Mouse (Mus musculus) WW6 (cell line): ENCODE measurements around the gene Tenm3.

ENCODE experiments used
- DNase-seq: peaks from one replicate; pipeline ENCODE4 v3.0.0-alpha.2; 2013; ENCODE audit warnings: low read depth, low spot score

Tenm3 gene

DNA sequence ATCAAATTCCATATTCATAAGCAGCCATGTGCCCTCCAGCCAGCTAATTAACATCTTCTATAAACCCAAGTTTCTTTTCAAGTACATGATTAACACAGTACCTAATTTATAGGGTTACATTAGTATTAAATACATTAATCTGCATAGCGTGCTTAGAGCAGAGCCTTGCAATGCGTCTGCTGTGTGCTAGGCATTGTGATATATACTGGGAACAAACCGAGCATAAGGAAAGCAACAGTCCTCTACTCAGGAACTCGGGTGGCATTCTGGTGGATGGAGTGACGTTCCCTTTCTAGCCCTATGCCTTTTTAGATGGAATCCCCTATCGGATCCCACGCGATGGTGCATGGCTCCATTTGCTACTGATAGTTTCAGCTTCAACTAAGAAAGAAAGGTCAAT is 321.7 kb downstream of the Tenm3 start:
- DNase-seq = no peak

DNA sequence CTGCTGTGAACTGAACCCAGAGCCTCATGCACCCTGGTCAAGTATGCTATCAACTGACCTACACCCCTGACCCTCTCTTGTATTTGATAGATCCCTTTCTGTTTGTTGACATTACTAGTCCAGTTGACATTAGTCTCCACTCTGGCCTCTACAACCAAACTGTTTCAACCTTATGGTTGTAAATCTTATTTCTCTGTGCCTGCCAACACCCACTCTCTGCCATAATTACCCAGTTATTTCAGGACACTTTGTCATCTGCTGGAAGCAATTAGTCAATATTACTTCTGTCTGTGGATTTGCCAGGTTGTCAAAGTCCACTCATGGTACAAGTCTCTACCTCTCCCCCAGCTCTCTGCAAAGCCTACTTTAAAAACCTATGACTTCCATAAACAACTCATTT is 326.3 kb downstream of the Tenm3 start:
- DNase-seq = no peak

DNA sequence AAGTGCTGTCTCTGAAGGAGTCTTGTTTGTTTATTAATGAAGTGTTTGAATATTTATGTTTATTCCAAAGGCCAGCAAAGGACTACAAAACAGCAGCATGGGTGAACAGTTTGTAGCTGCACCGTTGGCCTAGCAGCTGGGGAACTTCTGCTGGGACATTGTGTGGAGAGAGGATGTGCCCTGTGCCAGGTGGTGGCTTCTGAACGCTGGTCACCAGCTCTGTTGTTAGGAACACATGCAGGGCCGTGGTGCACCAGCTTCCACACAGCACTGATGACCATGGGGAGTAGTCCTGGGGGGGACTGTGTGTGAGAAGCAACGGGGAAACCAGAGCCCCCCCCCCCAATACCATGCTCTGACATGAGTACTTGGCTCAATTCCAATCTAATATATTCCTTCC is 329.5 kb downstream of the Tenm3 start:
- no peak for DNase-seq

DNA sequence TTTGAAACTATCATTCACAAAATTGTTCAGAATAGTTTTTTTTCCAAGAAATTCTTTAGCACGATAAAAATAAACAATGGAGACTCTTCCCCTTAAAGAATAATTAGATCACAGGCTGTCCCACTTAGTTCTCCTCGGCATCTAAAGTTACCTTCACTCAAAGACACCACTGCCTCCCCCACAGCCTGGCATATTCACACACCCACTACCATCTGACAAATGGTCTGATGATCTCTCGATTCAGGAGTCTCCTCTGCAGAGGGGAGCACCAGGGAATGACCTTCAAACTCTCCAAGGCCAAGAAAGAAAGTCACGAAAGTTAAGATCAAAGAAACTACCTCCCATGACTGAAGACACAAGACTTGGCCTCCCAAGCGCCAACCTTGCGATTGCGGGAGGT is 329.9 kb downstream of the Tenm3 start:
- no peak for DNase-seq

DNA sequence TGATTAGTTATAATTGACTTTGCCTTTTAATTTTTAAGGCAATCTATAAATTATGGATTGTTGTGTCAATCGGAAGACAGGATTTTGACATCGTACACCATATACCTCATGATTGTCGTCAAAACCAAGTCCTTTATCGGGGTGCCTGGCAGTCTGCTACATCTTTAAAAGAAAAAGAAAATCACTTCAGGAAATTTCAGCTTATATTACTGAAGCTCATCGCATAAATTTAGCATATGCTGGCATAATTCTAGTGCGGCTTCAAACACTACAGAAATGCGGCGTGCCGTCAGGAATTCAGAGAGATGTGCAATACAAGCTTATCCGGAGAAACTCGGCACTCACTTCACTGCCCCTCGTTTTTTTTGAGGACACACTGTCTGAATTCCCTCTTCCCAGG is 332.2 kb downstream of the Tenm3 start:
- DNase-seq = no peak

DNA sequence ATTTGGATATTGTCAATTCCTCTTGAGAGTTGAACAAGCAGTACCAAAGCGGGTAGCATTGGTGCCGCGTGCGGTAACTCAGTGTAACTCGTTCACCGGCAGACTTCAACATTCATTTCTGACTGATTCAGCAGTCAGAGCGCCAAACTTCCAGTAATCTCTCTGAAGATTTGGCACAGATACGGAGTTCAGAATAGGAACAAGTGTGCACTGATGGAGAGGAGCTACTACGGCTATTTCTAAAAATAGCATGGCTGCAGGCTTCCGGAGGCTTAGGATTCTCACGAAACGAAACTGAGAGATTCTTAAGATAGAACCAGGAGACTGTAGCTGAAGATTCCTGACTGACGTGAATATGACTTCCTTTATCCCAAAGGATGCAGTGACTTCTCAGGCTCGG is 332.6 kb downstream of the Tenm3 start:
- DNase-seq = no peak

DNA sequence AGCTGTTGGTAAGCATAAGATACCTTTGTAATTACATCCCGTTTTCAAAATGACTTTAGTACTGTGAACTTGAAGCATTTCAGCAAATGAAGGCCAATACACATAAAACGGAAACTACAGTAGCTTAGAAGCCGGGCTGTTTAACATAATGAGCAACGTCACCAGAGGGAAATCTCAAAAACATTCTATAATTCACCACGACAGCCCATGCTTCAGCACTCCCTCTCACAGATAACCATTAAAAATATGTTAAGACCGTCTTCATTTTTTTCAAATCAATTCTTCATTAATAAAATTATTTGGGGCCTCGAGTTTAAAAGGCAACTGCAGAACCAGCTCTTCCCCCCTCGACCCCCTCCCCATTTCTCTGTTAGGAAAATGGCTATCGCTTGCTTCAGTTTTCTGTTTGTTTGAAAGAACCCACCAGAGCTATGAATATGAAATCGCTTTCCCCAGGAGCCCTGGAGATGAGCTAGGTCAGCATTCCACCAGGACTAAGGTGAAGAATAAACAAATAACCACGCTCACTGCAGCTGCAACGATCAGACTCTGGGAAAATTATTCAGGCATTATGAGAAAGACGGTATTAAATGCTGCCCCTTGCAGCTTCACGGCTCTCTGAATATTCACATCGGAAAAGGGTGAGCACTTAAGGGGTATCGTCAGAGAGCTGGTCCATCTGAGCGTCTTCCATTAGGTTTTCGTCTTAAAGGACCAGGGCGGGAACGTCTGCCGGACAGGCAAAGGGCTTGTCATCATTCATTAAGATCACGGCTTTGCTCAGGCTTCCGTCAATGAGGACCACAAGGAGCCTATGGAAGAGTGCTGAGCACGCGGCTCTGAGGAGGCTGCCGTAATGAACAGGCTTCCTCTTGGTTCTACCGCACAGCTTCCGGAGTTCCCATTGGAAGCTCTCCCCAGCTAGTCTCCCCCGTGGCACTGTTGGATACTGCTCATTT is 334.8 kb downstream of the Tenm3 start:
- DNase-seq = no peak

DNA sequence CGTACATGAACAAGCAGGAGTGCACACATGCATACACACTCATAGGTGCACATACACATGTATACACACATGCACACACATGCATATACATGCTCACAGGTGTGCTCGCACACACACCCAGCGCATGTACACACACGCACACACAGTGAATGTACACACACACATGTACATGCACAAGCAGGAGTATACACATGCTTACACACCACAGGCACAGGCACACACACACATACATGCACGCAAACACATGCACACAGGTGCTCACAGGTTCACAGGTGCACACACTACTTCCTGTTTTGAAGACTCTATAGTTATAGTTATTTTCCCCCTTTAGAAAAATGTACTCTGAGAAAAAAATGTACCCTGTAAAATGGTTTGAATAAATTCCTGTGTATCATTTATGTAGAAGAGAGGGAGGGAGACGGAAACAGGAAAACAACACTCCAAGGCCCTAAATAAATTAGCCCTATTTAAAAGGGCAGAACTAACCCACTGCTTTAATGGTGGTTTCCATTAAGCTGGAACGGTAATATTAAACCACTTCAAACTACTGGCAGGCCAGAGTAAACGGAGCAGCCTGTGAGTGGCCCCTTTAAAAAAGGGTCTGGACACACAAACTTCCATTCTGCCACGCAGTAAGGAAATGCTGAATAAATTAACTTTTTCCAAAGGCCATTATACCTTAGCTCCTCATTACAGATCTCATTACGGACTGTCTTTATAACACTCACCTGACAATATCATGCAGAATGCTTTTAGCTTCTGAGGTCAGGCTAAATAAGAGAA is 335.8 kb downstream of the Tenm3 start:
- DNase-seq = no peak

DNA sequence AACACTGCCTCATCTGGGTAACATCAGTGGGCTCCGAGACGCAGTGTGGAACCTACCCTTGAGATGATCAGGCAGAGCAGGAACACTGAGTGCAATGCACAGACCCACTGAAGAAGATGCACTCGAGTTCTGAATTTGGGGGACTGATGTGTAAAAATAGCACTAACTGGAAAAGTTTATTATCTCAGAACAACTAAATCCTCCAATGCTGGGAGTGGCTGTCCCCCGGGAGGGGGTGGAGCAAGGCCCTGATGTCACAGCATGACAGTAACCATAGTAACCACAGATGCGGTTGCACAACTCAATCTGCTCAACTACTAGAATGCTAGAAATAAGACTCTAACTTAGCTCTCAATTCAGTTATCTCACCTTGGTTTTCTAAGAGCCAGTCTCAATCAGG is 351.3 kb downstream of the Tenm3 start:
- no peak for DNase-seq

DNA sequence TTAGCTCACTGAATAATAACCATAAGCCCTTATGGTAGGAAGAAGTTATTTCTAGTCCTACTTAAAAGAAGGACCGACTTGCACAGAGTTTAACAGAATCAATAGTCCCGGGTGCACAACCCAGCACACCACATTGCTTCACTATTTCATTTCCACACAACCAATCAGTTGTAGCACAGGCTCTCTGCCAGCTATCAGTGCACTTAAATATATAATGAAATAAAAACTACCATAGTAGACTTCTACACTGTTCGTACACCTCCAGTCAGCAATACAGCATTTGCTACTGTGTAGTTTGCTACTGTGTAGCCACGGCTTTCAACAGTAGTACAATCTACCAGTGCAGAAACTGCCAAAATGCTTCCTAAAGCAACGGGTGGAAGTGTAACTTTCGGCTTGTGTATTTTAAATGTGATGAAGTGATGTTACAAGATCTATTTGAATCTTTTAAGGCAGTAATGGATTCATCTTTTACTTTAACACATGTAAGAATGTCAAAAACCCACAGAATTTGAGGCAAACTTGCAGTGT is 353.1 kb downstream of the Tenm3 start:
- DNase-seq = no peak

DNA sequence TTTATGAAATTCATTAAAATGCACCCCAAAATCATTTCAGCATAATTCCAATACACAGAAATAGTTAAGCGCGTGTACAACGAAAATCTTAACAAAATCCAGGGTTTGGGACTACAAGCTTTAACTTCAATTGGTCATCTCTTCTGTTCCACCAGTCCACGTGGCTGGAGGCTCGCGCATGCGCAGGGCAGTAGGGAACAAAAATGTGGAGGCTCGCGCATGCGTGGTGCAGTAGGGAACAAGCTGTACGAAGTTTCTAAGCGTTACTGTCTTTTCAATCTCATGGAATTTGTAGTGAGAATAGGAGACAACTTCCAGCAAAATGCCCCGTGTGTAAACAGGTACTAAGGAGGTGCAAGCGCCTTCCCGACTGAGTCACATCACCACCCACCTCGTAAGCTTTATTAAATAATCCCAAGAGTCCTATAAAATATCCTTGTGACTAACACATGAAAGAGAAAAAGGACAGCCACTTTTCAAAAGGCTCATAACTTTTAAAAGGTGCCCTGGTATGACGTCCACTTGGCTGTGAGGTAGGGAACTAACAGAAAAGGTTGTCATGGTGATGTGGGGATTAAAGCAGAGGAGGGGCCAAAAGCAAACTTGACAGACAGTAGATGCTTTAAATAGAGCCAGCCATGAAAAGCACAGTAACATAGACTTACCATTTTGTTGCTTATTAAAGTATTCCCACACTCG is 353.7 kb downstream of the Tenm3 start:
- no peak for DNase-seq

DNA sequence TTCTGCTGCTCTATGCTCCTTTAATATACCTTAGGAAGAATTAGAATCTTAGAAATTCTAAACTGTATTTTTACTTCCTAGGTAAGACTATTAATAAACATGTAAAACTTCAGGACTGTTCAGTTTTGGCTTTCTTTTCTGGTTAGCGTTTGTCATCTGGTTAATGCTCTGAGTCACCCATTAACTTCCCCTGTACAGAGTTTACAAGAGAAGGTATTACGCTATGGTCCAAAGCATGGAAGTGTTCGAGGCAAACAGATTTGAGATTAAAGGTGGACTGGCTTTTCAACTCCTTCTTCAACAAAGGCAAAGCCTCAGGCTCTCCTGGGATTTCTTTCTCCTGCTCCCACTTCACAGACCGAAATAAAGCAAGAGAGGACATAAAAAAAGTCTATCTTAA is 354.3 kb downstream of the Tenm3 start:
- DNase-seq = no peak

DNA sequence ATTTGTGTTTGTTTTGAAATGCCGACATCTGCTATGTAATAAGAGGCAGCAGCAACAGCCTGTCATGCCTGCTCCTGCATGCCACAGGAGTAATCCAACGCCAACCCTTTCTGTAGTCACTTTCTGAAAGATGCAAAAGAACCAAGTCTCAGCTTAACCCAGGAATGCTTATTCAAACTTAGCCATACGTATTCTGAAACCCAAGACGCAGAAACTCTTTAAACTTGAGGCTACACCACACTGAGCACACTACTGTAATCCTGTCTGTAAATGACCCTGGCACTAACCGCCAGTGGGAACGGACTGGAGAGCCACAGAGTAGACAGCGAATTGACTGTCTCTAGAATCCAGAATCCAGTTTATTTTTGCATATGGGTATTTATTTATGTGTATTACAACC is 354.9 kb downstream of the Tenm3 start:
- DNase-seq = no peak

DNA sequence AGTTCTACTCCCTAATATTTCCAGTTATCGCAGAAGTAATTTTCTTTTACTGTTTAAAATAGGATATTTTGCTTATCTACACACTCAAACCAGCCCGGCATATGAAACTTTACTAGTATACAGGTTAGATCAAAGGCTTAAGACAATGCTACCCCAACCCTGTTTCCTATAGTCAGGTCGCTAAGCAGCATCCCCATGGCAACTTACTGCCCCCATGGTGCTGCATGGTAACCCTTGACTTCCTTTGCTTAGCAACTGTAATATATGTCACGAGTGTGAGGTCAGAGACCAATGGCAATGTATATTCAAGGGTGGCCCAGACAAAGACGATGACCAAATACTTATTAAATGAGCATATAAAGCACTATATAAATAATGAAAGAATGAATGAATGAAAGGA is 359.6 kb downstream of the Tenm3 start:
- no peak for DNase-seq

DNA sequence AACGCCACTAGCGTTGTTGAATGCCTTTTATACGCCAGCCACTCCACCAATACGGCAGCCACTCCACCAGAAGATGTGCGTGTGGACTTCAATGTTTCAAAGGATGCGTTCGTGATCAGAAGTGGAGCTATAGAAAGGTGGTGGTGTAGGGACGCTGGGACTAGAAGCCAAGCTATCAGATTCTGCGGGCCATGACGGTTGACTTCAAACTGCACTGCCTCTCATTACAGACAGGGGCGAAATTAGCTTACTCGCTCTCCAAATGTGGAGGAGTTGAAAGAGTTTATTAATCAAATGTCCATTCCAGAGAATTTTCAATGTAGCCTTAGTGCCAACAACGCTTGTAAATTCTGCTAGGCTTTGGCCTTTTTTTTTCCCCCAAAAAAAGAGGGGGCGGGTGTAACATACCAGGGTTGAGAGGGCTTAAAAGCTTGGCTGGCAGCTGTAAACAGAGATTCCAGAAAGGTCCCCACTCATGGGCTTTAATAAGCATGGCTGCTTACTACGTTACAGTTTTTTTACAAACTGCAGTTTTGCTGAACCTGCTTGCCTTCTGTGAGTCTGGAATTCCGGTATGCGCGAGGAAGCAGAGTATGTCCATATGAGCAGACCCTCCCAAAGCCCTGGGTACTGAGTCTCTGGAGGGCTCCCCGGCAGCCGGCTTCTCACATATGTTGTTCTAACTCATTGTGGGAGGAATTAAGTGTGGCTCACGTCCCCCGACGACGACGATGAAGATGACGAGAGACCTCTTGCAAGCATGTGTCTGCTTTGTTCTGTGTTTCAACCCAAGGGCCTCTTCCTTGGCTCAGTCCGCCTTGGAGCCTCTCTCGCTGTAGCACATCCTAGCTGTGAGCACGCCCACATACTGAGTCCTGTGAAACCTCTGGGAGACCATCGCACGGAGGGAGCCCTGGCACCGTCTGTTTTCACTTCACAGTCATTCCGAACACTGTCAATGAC is 361.8 kb downstream of the Tenm3 start:
- no peak for DNase-seq

DNA sequence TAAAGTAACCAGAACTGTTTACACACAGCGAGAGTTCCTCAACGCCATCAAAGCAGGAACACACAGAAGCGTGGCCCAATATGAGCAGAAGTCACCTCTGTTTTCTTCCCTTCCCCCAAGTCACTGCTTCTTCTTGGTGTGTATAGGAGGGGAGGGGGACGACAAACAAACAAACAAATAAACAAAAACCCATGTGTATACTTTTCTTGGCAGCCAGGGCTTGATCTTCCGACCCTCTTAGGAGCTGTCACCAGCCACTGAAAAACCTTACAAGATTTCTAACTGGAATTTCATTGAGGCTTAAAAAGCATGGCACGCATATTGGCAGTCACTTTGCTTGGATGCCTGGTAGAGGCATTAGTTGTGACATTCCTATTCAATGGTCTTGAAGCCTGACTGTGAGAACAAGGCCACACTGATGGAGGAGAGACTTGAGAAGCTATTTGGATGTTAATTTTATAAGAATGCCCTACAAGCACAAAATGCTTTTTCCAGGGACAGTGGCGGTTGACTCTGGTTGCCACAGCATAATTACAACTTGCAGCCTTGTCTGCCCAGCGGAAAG is 366.3 kb downstream of the Tenm3 start:
- DNase-seq = no peak

DNA sequence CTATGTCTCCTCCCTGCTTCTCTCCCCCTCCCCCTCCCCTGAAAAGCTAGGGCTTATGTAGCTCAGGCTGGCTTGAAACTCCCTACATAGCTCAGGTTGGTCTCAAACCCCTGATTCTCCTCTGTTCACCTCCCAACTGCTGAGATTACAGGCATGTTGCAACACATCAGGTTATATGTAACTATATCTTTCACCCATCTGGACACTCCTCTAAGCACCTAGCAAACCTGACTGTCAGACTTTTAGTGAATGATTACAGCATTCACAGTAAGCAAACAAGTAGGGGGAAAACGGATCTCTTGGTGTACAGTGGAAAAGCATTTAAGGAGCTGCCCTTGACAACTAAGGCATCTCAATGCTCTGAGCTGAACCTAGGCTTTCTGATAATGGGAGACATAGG is 366.9 kb downstream of the Tenm3 start:
- no peak for DNase-seq

DNA sequence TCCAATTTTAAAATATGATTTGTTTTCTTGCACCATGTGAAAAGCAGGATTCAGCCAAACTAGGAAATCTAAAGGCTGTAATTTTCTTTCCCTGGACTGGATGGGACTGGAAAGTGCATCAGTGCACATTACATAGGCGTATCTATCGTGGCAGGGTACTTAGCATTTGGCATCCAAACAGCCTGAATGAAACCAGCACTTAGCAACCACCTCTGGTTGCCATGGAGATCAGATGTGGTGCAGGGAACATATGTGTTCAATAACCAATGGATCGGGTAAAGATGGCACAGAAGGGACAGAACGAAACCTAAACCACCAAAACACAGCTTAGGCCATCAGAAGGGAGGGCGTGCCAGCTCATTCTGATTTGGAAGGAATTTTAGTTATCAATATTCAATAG is 376.1 kb downstream of the Tenm3 start:
- no peak for DNase-seq

DNA sequence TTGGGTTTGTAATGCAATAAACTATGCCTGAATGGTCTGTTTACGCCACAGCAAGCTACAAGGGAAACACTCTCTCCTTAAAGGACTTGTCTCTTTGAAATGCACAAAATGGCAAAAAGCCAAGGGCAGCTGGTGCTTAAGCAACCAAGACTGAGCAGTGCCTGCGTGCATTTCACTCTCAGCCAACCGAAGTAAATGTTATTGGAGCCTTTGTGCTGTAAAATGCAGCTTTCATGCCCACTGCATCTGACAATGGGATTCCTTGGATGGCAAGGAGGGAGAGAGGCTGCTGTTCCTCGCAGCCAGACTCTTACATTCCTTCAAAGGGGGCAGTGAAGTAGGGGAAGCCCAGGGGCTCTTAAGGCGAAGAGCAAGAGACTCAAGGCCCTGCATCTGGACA is 385.4 kb downstream of the Tenm3 start:
- no peak for DNase-seq

DNA sequence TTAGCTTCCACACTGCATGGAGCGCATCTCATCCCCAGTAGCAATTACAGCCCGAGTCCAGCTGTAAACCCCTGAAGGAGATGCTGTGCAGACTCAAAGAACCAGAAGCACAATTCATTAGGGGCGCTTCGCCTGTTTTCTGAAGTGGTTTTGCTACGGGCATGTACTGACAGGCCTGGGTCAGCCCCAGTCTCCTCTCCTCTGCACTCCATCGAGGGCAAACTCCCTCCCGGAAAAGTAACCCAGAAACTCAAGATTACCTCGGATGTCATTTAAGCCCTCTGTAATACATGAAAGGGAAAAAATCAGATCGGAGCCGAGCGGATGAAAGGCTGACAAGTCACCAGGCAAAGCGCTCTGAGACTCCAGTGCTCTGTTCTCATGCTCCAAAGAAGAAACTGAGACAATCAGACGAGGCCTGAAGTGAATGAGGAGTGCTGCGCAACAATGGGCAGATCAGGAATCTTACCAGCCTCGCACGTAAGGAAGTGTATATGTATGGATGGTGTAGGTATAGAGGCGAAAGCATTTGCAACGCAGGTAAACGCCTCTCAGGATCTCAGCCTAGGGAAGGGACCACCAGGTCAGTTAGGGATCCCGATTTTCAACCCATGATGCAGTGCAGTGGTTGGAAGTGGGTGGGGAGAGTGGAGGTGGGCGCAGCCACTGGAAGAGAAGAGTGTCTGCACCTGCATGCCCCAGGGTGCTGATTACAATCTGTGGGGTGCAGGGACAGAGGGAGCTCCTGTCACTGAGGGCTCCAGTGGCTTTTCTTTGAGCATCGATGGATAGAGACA is 387.2 kb downstream of the Tenm3 start:
- DNase-seq = no peak
